Mouse (Mus musculus): ENCODE measurements around the gene Kif6. TPM values are rescaled to one million over a fixed set of nuclear protein-coding genes. Genes with fewer than 3 reads are reported as not detected.

The Kif6 gene
- total and polyA plus RNA-seq, 2 experiments from 2014 or later: 1.7 to 40.5 TPM

- H3K27me3 ChIP-seq (ENCODE audit: control insufficient read depth, insufficient read depth, low read length): no peaks in the 10 kb centered on the region
- no peaks in the 10 kb centered on the region for H3K36me3 ChIP-seq (replicated peaks; ENCODE audit: control insufficient read depth, insufficient read depth, low read length)
- no peak overlapping the region for H3K27ac ChIP-seq (ENCODE audit: low read depth)
- H3K4me2 ChIP-seq (ENCODE audit: low read depth, low read length): no peak overlapping the region
- H3K9me3 ChIP-seq (replicated peaks; ENCODE audit: control insufficient read depth, low read length): no peaks in the 10 kb centered on the region
- DNase-seq (ENCODE audit: low spot score) (no peak), ATAC-seq (ENCODE audit: insufficient read depth, low read depth) (no peak)
- H3K9ac ChIP-seq (replicated peaks; ENCODE audit: low read depth, low read length): no peak overlapping the region
- TF ChIP-seq CTCF (IDR thresholded peaks at IDR 0.05; ENCODE audit: low read depth): no peak
- TF ChIP-seq EP300 (IDR thresholded peaks at IDR 0.05; ENCODE audit: low read depth): no peak
- H3K4me3 ChIP-seq (ENCODE audit: low read depth, low read length): no peak overlapping the region
- H3K4me1 ChIP-seq (ENCODE audit: control insufficient read depth, insufficient read depth): no peaks in the 10 kb centered on the region; the same call in 1 of the 2 replicates
- WGBS: 88% methylated on average over 4 of the region's 4 CpGs
Observed at GRCm38 (mm10) chr17:49675629-49676028, 60.7 kb downstream of the Kif6 start.

GRCm38 (mm10) chr17:49681410-49681809, 66.5 kb downstream of the Kif6 start:
- no peak overlapping the region for H3K4me3 ChIP-seq (ENCODE audit: low read depth, low read length)
- H3K27ac ChIP-seq (ENCODE audit: low read depth): no peak overlapping the region
- no peaks in the 10 kb centered on the region for H3K36me3 ChIP-seq (replicated peaks; ENCODE audit: control insufficient read depth, insufficient read depth, low read length)
- WGBS: 75% methylated on average over 8 of the region's 8 CpGs
- no peak overlapping the region for H3K4me2 ChIP-seq (ENCODE audit: low read depth, low read length)
- no peak overlapping the region for H3K9ac ChIP-seq (replicated peaks; ENCODE audit: low read depth, low read length)
- no peaks in the 10 kb centered on the region; the same call in 1 of the 2 replicates for H3K4me1 ChIP-seq (ENCODE audit: control insufficient read depth, insufficient read depth)
- DNase-seq (ENCODE audit: low spot score) (peak; percentile 14), ATAC-seq (ENCODE audit: insufficient read depth, low read depth) (no peak)
- H3K27me3 ChIP-seq (ENCODE audit: control insufficient read depth, insufficient read depth, low read length): no peaks in the 10 kb centered on the region
- H3K9me3 ChIP-seq (replicated peaks; ENCODE audit: control insufficient read depth, low read length): no peaks in the 10 kb centered on the region
- TF ChIP-seq CTCF (IDR thresholded peaks at IDR 0.05; ENCODE audit: low read depth) (no peak), EP300 (IDR thresholded peaks at IDR 0.05; ENCODE audit: low read depth) (no peak)

GRCm38 (mm10) chr17:49684146-49684545, 69.2 kb downstream of the Kif6 start:
- ATAC-seq (ENCODE audit: insufficient read depth, low read depth): no peak
- 23% methylated on average over 2 of the region's 2 CpGs for WGBS

GRCm38 (mm10) chr17:49690607-49691454, 75.9 kb downstream of the Kif6 start:
- DNase-seq (ENCODE audit: low spot score) (peak; percentile 82), ATAC-seq (ENCODE audit: insufficient read depth, low read depth) (peak; percentile 77)

More at GRCm38 (mm10) chr17:49684146-49684545, 69.2 kb downstream of the Kif6 start:
- H3K4me1 ChIP-seq (ENCODE audit: control insufficient read depth, insufficient read depth): no peaks in the 10 kb centered on the region; the same call in 1 of the 2 replicates
- H3K27ac ChIP-seq (ENCODE audit: low read depth): no peak overlapping the region
- no peak overlapping the region for H3K9ac ChIP-seq (replicated peaks; ENCODE audit: low read depth, low read length)
- H3K4me2 ChIP-seq (ENCODE audit: low read depth, low read length): no peak overlapping the region
- H3K9me3 ChIP-seq (replicated peaks; ENCODE audit: control insufficient read depth, low read length): no peaks in the 10 kb centered on the region
- TF ChIP-seq EP300 (IDR thresholded peaks at IDR 0.05; ENCODE audit: low read depth) (no peak), CTCF (IDR thresholded peaks at IDR 0.05; ENCODE audit: low read depth) (no peak)
- no peaks in the 10 kb centered on the region for H3K36me3 ChIP-seq (replicated peaks; ENCODE audit: control insufficient read depth, insufficient read depth, low read length)
- DNase-seq (ENCODE audit: low spot score): no peak
- no peak overlapping the region for H3K4me3 ChIP-seq (ENCODE audit: low read depth, low read length)
- no peaks in the 10 kb centered on the region for H3K27me3 ChIP-seq (ENCODE audit: control insufficient read depth, insufficient read depth, low read length)

GRCm38 (mm10) chr17:49691455-49691805, 76.5 kb downstream of the Kif6 start:
- H3K36me3 ChIP-seq (replicated peaks; ENCODE audit: control insufficient read depth, insufficient read depth, low read length): no peaks in the 10 kb centered on the region
- no peak for TF ChIP-seq CTCF (IDR thresholded peaks at IDR 0.05; ENCODE audit: low read depth)
- TF ChIP-seq EP300 (IDR thresholded peaks at IDR 0.05; ENCODE audit: low read depth): 0 out of 2 replicates have a peak, but pooled peaks have one; percentile 8
- peak overlapping the region; percentile 78 for H3K27ac ChIP-seq (ENCODE audit: low read depth)
- H3K4me3 ChIP-seq (ENCODE audit: low read depth, low read length): no peak overlapping the region
- ATAC-seq (ENCODE audit: insufficient read depth, low read depth) (peak; percentile 67), DNase-seq (ENCODE audit: low spot score) (peak; percentile 61)
- WGBS: 25% methylated on average over 9 of the region's 9 CpGs
- H3K9me3 ChIP-seq (replicated peaks; ENCODE audit: control insufficient read depth, low read length): no peaks in the 10 kb centered on the region
- H3K9ac ChIP-seq (replicated peaks; ENCODE audit: low read depth, low read length): no peak overlapping the region
- H3K4me1 ChIP-seq (ENCODE audit: control insufficient read depth, insufficient read depth): peaks cover 13% of the 10 kb centered on the region; the same call in 1 of the 2 replicates
- no peaks in the 10 kb centered on the region for H3K27me3 ChIP-seq (ENCODE audit: control insufficient read depth, insufficient read depth, low read length)
- peak overlapping the region; percentile 21; the same call in 1 of the 2 replicates for H3K4me2 ChIP-seq (ENCODE audit: low read depth, low read length)

More at GRCm38 (mm10) chr17:49690607-49691454, 75.9 kb downstream of the Kif6 start:
- Histone ChIP-seq H3K9me3 (replicated peaks; ENCODE audit: control insufficient read depth, low read length) (no peaks in the 10 kb centered on the region), H3K9ac (replicated peaks; ENCODE audit: low read depth, low read length) (no peak overlapping the region), H3K4me2 (ENCODE audit: low read depth, low read length) (peak overlapping the region; percentile 21; the same call in 1 of the 2 replicates), H3K27ac (ENCODE audit: low read depth) (peak overlapping the region; percentile 78), H3K4me1 (ENCODE audit: control insufficient read depth, insufficient read depth) (peaks cover 13% of the 10 kb centered on the region; the same call in 1 of the 2 replicates), H3K4me3 (ENCODE audit: low read depth, low read length) (no peak overlapping the region), H3K27me3 (ENCODE audit: control insufficient read depth, insufficient read depth, low read length) (no peaks in the 10 kb centered on the region), H3K36me3 (replicated peaks; ENCODE audit: control insufficient read depth, insufficient read depth, low read length) (no peaks in the 10 kb centered on the region)
- TF ChIP-seq CTCF (IDR thresholded peaks at IDR 0.05; ENCODE audit: low read depth) (no peak), EP300 (IDR thresholded peaks at IDR 0.05; ENCODE audit: low read depth) (peak; percentile 66)
- WGBS: 17% methylated on average over 10 of the region's 10 CpGs
